Mouse (Mus musculus): ENCODE results near the gene Zc3h15. TPM values are rescaled to one million over a fixed set of nuclear protein-coding genes. Genes with fewer than 3 reads are reported as not detected.
A peak's percentile ranks its signal among the peaks of the same experiment; 100 is the strongest.
"Not testable (repeated sequence)": the region's sequence is repeated elsewhere in the genome, so short reads cannot be mapped to it uniquely, and the experiment has no call there.

Zc3h15 gene
- polyA plus RNA-seq (2017; shearing (Covaris generic)): 100 to 1,000 TPM; 107 to 132 (median 120) TPM

DNA sequence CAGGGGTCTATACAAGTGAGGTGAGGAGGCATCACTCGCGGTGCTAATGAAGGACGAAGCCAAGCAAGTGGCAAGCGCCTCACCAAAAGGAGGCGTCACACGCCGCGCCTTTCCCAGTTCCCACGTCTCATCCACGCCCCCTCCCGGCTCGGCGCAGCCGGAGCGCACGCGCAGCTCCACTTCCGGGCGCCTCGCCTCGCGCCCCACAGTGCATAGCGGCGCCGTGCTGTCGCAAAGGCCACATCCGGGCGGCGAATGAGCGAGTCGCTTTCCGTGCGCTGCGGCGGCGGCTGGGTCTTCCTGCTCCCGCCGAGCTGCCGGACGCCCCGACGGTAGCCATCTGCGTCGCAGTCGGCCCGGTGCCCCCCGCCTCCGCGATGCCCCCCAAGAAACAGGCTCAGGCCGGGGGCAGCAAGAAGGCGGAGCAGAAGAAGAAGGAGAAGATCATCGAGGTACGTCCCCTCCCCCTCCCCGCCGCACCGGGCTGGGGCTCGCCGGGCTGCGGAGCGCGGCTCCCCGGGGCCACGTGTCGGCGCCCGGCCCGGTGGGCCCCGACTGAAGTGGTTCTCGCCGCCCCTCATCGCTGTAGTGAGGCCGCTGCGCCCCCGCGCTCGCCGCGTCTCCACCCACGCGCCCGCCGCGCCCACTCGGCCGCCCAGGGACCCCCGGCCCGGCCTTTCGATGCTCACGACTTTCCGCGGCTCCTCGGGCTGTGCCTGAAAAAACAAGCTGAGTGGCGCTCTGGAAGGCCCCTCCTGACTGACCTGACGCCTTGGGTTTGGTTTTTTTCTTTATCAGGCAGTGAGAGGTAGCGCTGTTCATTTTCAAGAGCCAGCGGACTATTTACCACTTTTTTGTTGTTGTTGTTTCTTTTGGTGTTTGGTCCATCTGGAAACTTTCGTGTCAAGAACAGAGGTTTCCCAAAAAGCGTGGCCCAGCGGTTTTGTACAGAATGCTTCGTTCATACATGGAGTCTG, at the start of gene Zc3h15:
TSS of gene Zc3h15 (plus strand) at position 160 of the 977 bp plus-strand sequence.
- ATAC-seq: peak; percentile 95

DNA sequence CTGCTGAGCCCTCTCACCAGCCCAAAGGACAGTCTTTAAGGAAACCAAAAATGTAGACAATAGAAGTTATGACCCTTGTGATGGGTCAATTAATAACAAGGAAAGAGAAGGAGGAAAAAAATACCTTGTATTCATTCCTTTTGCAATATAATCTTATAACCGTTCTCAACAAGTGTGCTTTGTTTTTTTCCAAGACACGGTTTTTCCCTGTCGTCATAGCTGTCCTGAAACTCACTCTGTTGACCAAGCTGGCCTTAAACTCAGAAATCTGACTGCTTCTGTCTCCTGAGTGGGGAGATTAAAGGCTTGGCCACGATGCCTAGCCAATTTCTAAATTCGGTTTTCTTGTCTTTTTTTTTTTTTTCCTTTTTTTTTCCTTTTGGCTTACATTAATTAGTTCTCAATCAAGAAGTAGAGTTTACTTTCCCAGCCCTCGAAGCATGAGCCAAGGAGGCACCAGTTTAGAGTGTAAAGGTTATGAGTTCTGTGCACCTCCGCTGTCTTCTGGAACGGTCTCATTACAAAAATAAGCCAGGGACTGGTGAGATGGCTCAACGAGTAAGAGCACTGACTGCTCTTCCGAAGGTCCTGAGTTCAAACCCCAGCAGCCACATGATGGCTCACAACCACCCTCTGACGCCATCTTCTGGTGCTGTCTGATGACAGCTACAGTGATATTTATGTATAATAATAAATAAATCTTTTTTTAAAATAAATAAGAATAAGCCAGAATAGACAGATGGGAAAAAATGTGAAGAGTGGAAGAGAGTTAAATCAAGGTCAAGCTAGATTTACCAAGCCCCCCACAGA, 23.5 kb upstream of the Zc3h15 start:
- ATAC-seq: no peak

DNA sequence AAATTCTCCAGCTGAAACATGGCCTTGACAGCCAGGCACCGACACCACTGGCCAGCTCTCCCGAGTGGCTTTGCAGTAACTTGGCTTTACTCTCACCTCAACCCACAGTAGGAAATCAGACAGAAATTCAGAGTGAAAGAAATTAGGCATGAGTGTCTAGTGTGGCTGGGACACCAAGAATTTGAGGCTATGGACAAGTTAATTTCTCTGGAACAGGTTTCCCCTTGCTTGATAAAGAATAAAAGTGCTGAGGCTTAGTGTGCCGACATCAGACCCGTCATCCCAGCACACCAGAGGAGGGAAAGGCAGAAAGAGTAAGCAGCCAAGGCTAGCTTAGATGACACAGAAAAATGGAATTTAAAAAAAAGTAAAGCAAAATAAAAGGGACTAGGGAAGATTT, 22.7 kb upstream of the Zc3h15 start:
- ATAC-seq: no peak

DNA sequence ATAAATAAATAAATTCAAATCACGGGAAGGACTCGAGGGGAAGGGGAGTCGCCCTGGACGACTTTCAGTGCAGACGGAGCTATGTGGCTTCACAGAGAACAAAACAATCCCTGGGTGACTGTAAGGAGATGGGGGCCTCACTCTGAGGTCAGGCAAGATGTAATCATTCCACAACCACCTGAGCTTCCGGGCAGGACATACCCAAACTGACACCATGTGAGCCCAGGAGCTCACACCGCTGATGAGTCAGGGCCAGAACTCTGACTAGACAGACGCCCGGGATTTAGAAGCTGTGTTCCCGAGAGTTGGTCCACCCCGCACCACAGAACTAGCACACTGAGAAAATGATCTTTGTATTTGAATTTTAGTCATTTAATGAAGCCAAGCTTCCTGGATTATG, 21.4 kb upstream of the Zc3h15 start:
- ATAC-seq: no peak

DNA sequence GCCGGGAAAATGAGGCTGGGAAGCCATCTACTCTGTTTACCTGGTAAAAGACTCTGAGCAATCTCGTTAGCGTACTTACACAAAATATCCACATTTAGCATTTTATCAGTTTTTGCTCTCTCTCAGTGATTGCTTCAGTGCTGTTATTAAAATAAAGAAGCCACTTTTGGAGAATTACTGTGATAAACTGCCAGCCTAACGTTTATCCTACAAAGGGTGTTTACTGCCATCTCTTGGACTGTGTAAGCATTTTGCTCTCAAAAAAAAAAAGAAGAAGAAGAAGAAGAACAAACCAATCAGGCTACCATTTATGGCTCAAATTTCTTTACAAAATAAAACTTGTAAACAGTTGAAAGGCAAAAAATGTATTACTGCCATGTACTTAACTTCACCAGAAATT, 20.2 kb upstream of the Zc3h15 start:
- no peak for ATAC-seq

DNA sequence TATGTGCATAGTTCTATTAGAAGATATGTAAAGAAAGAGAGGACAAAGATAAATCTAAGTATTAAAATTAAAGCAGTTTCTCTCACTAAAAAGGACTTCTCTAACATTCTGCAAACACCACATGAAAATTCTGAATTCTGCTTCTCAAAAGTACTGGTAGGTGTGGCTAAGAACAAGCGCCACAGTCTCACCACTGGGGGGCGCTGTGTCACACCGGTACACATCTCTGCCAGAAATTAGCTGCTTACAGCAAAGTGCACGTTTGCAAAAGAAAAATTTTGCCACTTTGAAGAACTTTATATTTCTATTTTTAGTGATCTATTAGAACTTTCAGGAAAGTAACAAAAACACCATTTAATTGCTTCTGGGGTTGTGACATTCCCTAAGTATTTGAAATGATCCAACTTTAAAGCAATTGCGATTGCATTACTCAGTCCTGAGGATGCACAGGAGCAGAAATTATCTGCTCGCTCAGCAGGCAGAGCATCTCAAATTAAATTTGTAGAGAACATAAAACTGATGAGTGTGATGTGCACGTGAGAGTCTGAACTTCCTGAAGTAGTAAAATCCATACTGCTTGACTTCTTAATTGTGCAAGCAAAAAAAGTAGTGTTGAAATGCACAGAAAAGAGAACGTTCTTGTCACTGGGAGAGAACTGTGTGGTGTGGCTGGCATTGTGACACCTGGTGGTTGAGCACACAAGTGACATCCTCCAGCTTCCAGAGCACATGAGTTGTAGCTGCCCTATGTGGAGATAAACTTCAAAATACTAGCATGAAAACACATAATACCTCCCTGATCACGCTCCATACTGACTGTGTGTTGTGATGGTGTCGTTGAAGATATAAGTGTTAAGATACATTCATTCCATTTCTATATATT, 18.8 kb upstream of the Zc3h15 start:
- peak; percentile 93 for ATAC-seq

DNA sequence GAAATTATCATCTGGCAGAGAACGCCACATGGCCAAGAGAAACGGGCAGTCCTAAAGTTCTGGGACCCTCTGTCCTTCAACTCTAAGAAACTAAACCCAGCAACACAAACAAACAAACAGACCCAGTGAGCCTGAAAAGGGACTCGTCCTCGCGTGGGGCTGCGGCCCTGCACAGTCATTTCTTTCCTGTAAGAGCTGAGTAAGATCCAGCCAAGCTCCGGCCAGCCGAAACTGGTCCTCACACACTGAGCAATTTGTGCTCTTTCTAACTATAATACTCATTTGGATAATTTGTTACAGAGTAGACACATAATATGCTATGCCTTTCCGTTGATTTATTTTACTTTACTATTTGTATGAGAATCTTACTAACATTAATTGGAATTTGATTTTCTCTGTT, 17.4 kb upstream of the Zc3h15 start:
- ATAC-seq: no peak

DNA sequence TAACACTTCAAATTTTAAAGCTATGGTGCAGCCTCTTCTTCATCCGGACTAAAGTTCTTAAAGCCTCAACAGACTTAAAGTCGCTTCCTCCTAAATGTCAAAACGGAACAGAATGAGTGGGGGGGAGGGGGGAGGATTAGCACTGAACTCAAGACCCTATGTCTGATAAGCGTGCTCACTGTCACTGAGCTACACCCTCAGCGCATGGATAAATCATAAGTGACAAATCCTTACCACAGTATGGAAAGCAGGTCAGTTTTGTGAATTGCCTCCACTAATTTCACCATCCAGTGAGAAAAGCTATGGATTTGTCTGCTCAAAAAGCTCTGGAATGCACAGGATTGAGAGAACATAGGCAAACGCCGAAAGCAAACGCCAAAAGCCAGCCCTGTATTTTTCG, 16.7 kb upstream of the Zc3h15 start:
- no peak for ATAC-seq

DNA sequence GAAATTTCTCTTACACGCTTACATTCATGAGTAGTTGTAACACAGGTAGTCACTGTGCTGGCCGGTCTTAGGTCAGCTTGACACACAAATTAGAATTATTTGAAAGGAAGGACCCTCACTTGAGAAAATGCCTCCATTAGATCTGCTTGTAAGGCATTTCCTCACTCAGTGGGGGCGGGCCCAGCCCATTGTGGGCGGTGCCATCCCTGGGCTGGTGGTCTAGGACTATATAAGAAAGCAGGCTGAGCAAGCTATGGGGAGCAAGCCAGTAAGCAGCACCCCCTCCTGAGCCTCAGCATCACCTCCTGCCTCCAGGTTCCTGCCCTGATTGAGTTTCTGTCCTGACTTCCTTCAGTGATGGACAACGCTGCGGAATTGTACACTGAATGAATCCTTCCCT, 16.3 kb upstream of the Zc3h15 start:
- no peak for ATAC-seq

DNA sequence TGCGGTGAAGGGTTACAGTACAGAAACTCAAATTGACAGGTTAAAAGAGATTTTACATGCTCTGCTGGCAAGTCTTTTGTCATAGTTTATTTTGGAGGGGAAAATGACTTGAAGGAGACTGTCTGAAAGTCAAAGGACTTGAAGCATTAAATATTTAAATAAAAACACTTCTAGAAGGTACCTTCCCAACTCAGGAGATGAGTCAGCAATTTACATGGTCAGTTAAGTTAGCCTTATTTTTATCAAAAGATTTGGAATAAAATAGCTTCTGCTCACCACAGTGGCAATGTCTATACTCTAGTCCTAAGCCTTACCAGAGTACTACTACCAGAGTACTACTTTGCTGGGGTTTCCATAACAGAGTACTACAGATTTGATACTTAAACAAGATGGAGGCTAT, 2.2 kb upstream of the Zc3h15 start:
- ATAC-seq: no peak

DNA sequence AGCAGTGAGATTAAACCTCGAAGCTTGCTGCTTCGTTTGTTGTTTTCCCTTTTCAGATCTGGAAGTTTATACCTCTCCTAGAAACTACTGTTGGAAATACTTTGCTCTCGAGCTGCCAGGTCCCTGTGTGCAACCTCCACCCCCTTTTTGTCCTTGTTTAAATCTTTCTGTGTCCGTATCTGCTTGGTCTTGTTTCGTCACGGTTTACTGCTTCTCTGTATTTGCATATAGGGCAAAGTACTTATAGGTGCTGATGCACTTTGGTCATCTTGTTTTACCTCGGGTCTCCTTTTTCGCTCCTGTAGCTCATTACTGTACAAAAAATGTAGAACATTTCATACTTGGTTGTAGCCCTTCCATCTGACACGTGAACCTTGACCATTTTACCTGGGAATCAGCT, 4.7 kb downstream of the Zc3h15 start:
- ATAC-seq: no peak

DNA sequence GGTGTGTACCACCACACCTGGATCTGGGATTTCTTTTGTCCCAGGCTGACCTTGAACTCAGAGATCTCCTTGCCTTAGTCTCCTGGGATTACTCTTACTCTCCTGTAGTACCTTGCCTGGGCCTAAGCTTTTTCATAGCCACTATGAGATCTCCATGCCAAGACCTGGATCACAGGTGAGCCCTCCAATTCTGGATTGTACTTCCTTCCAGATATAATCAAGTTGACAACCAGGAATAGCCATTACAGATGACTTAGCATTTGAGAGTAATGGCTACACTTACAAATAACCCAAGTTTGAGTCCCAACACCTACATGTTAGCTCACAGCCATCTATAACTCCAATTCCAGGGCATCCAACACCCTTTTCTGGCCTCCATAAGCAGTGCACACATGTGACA, 8.4 kb downstream of the Zc3h15 start:
- ATAC-seq: no peak

DNA sequence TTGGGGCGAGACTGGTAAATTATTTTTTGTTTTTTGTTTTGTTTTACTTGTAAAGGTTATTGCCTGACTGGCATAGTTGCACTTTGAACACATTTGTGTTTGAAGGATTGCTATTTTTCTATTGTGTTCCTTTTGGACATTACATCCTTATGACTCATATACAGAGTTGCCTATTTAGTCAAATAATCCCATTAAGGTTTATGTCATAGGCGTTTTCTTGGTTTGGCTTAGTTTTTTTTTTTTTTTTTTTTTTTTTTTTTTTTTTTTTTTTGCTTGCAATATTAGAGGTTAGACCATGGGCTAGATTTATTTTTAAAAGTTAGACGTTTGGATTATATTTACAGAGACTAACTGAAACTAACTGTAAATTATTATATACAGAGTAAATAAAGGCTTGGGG, 15.0 kb downstream of the Zc3h15 start:
- ATAC-seq: no peak

DNA sequence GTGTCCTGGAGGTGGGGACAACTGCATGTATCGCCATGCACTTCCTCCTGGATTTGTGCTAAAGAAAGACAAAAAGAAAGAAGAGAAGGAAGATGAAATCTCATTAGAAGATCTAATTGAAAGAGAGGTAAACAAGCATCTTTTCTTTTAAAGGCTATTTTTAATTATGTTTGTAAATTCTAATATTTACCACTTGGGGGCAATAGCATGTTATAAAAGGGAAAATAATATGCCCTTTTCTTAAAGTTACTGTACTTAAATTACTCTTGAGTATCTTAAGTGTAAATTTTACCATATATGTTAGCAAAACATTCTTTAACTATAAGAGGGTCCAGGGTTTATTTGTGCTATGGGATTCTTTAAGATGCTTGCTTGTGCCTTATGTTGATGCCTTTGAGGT, 15.9 kb downstream of the Zc3h15 start:
- no peak for ATAC-seq

DNA sequence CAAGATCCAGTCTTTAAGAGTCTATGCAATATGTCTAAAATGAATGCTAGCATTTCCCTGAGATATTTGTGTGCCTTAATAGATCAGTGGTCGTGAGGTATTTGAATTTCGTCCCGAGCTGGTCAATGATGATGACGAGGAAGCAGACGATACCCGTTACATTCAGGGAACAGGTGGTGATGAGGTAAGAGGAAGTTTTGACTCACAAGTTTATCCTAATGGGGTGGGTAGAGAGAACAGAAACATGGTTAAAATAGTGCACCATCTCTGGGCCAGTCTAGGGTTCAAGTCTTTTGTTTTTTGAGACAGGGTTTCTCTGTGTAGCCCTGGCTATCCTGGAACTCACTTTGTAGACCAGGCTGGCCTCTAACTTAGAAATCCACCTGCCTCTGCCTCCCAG, 17.1 kb downstream of the Zc3h15 start:
- ATAC-seq: no peak

DNA sequence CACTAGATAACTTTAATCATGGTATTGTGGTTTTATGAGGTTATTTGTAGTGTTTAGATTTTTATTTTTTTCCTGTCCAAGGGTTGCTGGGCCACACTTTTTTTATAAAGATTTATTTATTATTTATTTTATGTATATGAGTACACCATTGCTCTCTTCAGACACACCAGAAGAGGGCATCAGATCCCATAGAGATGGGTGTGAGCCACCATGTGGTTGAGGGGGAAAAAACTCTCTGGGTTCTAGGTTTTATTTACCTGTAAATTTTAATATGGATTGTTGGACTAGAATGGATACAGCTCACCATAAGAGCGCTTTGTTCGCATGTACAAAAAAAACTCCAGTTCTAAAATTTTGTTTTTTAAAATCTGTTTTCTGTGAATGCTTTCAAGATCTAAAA, 20.8 kb downstream of the Zc3h15 start:
- not testable (repeated sequence) for ATAC-seq

DNA sequence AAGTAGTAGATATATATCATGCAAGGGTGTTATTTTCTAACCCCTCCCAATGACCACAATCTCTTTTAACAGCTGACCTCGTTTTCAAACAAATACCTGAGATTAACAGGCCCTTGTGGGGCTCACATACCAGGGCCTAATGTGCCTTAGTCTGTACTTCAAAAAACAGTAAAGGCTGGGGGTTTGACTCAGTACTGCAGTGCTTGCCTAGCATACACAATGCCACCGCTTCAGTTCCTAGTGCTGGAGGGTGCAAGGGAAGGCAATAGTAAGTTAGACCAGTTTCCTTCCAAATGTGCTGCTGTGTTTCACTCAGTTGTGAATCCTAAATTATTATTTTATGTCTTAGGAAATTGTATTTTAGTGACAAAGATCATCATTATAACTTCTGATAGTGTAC, 23.2 kb downstream of the Zc3h15 start:
- ATAC-seq: no peak

DNA sequence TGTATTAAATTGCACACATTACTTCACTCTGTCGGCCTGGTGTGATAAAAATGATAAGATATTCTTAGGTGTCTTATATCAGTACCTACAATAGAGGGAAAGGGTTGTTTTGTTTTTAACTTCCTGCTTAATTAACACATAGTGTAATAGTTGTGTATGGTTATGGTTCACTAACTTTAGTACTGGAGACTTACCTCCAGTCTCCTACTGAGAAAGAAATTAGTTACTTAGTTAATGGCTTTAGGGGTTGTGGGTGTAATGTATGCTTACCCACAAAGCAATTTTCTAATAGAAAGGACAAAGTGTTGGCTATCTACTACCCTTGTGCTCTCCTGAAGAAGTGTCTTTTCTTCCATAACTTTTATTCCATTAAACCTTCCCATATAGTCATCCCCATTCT, 23.8 kb downstream of the Zc3h15 start:
- no peak for ATAC-seq

DNA sequence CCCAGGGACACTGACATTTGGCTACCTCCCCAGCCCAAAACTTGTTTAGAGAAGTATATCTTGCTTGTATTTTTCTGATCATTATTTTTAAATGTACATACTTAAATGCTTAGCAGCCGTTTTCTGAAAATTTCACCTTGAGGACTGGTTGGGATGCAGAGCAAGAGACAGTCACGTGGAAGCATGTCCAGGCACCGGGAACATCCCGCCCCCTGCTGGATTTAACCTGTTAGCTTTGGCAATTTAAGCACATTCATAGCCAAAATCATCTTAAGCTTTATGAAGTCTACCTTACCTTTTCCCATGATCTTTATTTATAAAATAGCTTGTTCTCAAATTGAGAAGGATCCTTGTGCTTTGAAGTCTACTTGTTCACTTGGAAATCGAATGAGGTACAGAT, 25.8 kb downstream of the Zc3h15 start:
- no peak for ATAC-seq

DNA sequence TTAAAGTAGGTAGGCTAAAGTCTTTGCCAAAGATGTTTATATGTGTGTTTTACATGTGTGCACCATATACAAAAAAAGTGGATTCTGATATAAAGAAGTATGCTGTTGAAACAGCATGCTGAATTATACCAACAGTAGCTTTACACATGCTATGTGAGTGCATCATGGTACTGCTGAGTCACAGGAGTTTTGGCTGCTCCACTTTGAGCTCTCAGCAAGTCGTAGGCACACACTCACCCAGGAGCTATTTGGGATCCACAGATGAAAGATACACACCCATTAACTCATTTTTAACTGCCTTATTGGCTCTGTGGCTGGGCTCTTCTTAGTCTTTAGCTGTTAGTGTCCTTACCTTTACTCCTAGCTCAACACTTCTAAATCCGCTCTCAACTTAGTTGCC, 27.6 kb downstream of the Zc3h15 start:
- no peak for ATAC-seq

DNA sequence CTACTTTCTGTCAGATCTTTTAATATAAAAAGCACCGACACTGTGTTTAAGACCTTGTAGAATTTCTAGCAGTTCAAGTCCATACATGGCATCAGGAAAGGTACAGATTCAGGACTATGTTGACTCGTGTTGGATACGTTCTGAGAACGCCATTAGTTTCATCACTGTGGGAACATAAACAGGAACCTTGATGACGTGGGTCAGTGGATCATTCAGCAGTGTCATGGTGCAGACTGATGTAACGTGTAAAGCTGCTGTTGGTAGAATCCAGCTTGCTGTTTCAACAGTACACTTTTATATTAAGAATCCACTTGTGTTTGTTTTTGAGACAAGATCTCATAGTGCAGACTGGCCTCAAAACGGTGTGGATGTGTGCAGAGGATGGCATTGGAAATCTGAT, 28.8 kb downstream of the Zc3h15 start:
- no peak for ATAC-seq

DNA sequence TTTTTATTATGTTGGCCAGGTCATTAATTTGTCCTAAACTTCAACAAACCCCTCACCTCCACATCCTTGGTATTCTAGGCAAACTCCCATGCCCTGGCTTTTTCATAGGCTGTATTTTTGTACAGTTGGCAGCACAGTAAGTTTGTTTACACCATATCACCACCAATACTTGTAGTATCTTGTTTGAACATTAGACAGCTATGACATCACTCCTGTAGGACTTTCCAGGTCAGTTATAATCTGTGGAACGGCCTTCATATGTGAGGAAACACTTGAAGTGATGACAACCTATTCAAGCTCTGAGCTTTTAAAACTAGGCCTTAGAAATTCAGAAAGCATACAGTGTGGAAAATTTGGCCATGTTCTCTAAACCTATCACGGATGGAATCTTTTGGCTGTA, 29.6 kb downstream of the Zc3h15 start:
- ATAC-seq: no peak

DNA sequence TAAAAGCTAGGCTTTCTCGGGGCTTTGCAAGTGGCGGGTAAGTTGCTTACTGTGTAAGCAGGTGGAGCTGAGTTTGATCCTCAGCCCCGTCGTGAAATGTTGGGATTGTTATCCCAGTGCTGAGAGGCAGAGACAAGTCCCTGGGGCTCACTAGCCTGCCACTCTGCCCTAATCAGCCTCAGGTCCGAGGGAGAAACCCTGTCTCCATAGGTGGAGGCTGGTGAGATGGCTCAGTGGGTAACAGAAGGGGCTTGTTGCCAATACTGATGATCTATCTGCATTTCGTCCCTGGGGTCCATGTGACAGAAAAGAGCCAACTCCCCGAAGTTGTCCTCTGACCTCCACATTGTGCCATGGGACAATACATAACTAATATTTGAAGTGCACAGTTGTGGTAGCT, 30.2 kb downstream of the Zc3h15 start:
- ATAC-seq: no peak
